Mouse (Mus musculus): ENCODE results near the gene Dll3. TPM values are rescaled to one million over a fixed set of nuclear protein-coding genes. Genes with fewer than 3 reads are reported as not detected.

Gene Dll3
- polyA plus RNA-seq (2015; fragmentation: Nextera tagmentation; extraction: Ambion mirVana), result not detected in 2 replicates

GRCm38 (mm10) chr7:28301616-28302433, at the start of gene Dll3:
Gene Dll3, minus strand, starts transcription at chr7:28302238.

GRCm38 (mm10) chr7:28350155-28350883, 48.3 kb upstream of the Dll3 start, which contains the start of gene Rps16:
Gene Rps16, plus strand, starts transcription at chr7:28350652.

GRCm38 (mm10) chr7:28338108-28338998, 36.3 kb upstream of the Dll3 start, which contains the start of gene Supt5:
Gene Supt5, minus strand, starts transcription at chr7:28338746.

GRCm38 (mm10) chr7:28311926-28312543, 10.0 kb upstream of the Dll3 start, which contains the start of gene Timm50:
Gene Timm50, minus strand, starts transcription at chr7:28312072.

GRCm38 (mm10) chr7:28290638-28291590, 11.1 kb downstream of the Dll3 start, which contains the start of gene Selenov:
Gene Selenov, minus strand, starts transcription at chr7:28291186.

GRCm38 (mm10) chr7:28277615-28278278, 24.3 kb downstream of the Dll3 start, which contains the start of gene Eid2b:
Gene Eid2b, plus strand, starts transcription at chr7:28277739.

GRCm38 (mm10) chr7:28267129-28268041, 34.7 kb downstream of the Dll3 start, which contains the start of gene Eid2:
Gene Eid2, plus strand, starts transcription at chr7:28267881.

Other genes starting within 250 kb of the Dll3 start
- not detected in 2 replicates for gene Fcgbp, start 231.0 kb downstream of the Dll3 start, polyA plus RNA-seq (2015; fragmentation: Nextera tagmentation; extraction: Ambion mirVana)
- gene 9530053A07Rik, start 172.8 kb downstream of the Dll3 start, polyA plus RNA-seq (2015; fragmentation: Nextera tagmentation; extraction: Ambion mirVana), result not detected in 2 replicates
- 38.9 and 55.1 TPM in 2 replicates for gene Fbl, start 132.5 kb downstream of the Dll3 start, polyA plus RNA-seq (2015; fragmentation: Nextera tagmentation; extraction: Ambion mirVana)
- 49.8 and 62.1 TPM in 2 replicates for gene Dyrk1b, start 122.8 kb downstream of the Dll3 start, polyA plus RNA-seq (2015; fragmentation: Nextera tagmentation; extraction: Ambion mirVana)
- gene Eid2, start 34.4 kb downstream of the Dll3 start, polyA plus RNA-seq (2015; fragmentation: Nextera tagmentation; extraction: Ambion mirVana), result 7.0 and 7.9 TPM in 2 replicates
- 9.4 and 10.3 TPM in 2 replicates for gene Eid2b, start 24.5 kb downstream of the Dll3 start, polyA plus RNA-seq (2015; fragmentation: Nextera tagmentation; extraction: Ambion mirVana)
- gene Selenov, start 11.1 kb downstream of the Dll3 start, polyA plus RNA-seq (2015; fragmentation: Nextera tagmentation; extraction: Ambion mirVana), result 0.16 TPM in 1 of 2 replicates, not detected in the other
- 71.8 and 92.4 TPM in 2 replicates for gene Timm50, start 9.8 kb upstream of the Dll3 start, polyA plus RNA-seq (2015; fragmentation: Nextera tagmentation; extraction: Ambion mirVana)
- gene Supt5, start 36.5 kb upstream of the Dll3 start, polyA plus RNA-seq (2015; fragmentation: Nextera tagmentation; extraction: Ambion mirVana), result 44.9 and 47.5 TPM in 2 replicates
- gene Rps16, start 48.4 kb upstream of the Dll3 start, polyA plus RNA-seq (2015; fragmentation: Nextera tagmentation; extraction: Ambion mirVana), result 568 and 593 TPM in 2 replicates
- 18.0 and 18.7 TPM in 2 replicates for gene Plekhg2, start 70.4 kb upstream of the Dll3 start, polyA plus RNA-seq (2015; fragmentation: Nextera tagmentation; extraction: Ambion mirVana)
- 9.9 and 12.2 TPM in 2 replicates for gene Zfp36, start 78.0 kb upstream of the Dll3 start, polyA plus RNA-seq (2015; fragmentation: Nextera tagmentation; extraction: Ambion mirVana)
- 39.1 and 40.9 TPM in 2 replicates for gene Med29, start 90.5 kb upstream of the Dll3 start, polyA plus RNA-seq (2015; fragmentation: Nextera tagmentation; extraction: Ambion mirVana)
- gene Paf1, start 90.7 kb upstream of the Dll3 start, polyA plus RNA-seq (2015; fragmentation: Nextera tagmentation; extraction: Ambion mirVana), result 49.3 TPM in 2 replicates
- 21.4 and 29.1 TPM in 2 replicates for gene Gmfg, start 135.2 kb upstream of the Dll3 start, polyA plus RNA-seq (2015; fragmentation: Nextera tagmentation; extraction: Ambion mirVana)
- 0.38 and 0.43 TPM in 2 replicates for gene Lrfn1, start 149.7 kb upstream of the Dll3 start, polyA plus RNA-seq (2015; fragmentation: Nextera tagmentation; extraction: Ambion mirVana)
- not detected in 2 replicates for gene Ifnl2, start 208.2 kb upstream of the Dll3 start, polyA plus RNA-seq (2015; fragmentation: Nextera tagmentation; extraction: Ambion mirVana)
- not detected in 2 replicates for gene Ifnl3, start 220.6 kb upstream of the Dll3 start, polyA plus RNA-seq (2015; fragmentation: Nextera tagmentation; extraction: Ambion mirVana)
- not detected in 2 replicates for gene Sycn, start 238.6 kb upstream of the Dll3 start, polyA plus RNA-seq (2015; fragmentation: Nextera tagmentation; extraction: Ambion mirVana)
- 1.8 TPM in 1 of 2 replicates, not detected in the other for gene Nccrp1, start 245.0 kb upstream of the Dll3 start, polyA plus RNA-seq (2015; fragmentation: Nextera tagmentation; extraction: Ambion mirVana)

All from skeletal muscle tissue, postnatal 0 days (tissue).